Mouse (Mus musculus): ENCODE data around the gene Cdk2ap2.
"Not testable (repeated sequence)": the region's sequence is repeated elsewhere in the genome, so short reads cannot be mapped to it uniquely, and the experiment has no call there.

Gene Cdk2ap2

GRCm38 (mm10) chr19:4066877-4067276 lies 30.1 kb upstream of the Cdk2ap2 start:
- no peak for DNase-seq (ENCODE audit: low spot score)

- not testable (repeated sequence) for DNase-seq (ENCODE audit: low spot score)
These were observed 28.7 kb upstream of the Cdk2ap2 start for GRCm38 (mm10) chr19:4068242-4068641.

DNA sequence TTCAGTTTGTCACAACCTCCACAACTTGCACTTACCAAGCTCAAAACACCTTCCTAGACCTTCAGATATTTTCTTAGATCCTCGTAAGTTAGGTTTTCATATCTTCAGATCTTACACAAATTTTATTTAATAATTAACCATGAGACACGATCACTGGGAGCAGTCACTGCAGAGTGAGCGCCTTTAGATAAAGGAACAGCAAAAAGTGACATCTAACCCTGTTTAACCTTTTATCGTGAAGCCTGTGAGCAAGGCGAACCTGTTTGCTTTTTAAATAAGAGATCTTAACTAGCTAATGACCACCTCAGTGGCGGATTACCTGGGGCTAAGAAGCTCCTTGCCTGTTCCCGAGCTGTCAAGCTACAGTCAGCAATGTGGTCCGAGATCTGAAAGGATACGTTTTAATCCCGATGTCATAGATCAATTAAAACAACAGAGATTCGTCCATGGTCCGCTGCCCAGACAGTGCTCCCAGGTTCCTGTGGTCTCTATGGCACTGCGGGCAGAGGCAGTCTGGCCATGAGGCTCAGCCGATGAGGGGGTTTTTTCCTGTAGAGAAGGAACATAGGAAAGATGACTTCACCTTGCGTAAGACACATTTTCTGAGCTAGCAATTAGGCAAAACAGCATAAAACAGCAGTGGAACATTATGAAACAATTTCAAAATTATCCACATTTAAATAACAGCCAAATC lies 28.1 kb upstream of the Cdk2ap2 start:
- DNase-seq (ENCODE audit: low spot score) = no peak

GRCm38 (mm10) chr19:4070311-4070710 lies 26.7 kb upstream of the Cdk2ap2 start:
- DNase-seq (ENCODE audit: low spot score) = no peak

DNA sequence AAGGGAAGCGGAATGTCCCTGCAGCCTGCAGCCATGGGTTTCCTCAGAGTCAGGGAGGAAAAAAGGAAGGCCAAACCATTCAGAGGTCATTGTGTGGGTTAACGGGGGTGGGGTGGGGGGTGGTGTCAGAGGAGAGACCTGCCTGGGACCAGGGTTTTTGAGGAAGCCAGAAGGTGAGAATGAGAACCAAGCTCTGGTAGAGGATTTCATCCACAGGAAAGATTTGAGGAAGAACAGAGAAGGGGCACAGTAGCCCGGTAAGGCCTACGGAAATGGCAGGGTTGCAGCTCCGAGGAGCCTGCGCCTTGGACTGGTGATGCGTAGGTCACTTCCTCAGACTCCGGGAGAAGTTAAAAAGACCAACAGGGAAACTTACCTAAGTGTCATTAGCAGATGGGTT lies 26.2 kb upstream of the Cdk2ap2 start:
- no peak for DNase-seq (ENCODE audit: low spot score)

DNA sequence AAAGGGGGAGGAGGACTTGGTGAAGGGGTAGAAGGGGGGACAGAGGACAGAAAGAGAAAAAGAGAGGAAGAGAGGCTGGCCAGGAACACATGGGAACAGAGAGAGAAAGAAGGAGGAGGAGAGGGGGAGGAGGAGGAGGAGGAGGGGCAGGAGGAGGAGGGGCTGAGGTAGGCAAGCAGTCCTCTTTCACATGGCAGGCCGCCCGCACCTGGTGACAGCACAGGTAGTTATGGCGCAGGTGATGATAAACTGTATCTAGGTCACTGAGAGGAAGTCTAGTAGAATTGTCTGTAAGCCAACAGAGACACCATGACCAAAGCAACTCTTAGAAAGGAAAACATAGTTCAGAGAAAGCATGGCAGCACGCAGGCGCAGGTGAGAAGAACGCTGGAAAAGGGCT lies 25.6 kb upstream of the Cdk2ap2 start:
- DNase-seq (ENCODE audit: low spot score) = no peak

DNA sequence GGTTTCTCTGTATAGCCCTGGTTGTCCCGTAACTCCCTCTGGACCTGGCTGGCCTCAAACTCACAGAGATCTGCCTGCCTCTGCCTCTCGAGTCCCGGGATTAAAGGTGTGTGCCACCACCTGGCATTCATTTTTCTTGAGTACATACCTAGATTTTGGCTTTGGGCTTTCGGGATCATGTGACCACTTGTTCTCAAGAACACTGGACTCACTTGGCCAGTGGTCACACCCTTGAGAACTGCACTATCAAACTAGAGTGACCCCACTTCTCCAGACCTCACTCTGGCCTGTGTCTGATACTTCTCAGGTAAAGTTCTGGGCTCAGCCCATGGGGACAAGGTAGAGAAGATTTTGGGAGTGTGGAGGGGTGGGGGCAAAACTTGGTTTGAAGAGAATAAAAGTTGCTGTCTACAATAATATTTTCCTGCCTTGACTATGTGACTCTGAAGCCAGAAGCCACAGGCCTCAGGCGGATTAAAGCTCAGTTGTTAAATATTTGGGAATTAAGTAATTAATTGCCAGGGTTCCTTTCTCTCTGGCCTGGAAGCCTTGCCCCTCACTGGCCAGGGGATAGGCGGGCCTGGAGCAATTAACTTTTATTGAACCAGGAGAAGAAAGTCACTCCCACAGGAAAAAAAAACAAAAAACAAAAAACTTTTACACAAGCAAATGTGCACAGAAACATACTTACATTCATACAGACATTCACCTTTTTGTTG lies 24.1 kb upstream of the Cdk2ap2 start:
- DNase-seq (ENCODE audit: low spot score) = no peak

- no peak for DNase-seq (ENCODE audit: low spot score)
These were observed 21.5 kb upstream of the Cdk2ap2 start for GRCm38 (mm10) chr19:4075531-4075930.

DNA sequence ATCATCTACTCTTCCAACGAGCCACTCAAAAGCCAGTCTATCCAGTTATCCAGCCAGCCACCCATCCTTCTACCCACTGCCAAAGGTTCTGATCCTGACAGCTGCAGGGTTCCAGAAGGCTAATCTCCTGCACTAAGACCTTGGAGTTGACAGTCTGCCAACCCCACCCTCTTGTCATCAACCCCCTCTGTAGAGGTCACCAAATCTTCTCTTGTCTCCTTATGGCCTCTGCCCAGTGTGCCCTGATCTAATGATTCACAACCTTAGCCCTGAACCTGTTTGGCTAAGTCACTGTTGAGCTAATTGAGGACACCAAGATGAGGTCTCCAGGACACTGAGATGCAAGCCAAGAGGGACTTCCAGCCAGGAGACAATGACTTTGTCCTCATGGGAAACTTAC lies 17.4 kb upstream of the Cdk2ap2 start:
- no peak for DNase-seq (ENCODE audit: low spot score)

GRCm38 (mm10) chr19:4080511-4081009 lies 16.4 kb upstream of the Cdk2ap2 start:
- DNase-seq (ENCODE audit: low spot score) = no peak

DNA sequence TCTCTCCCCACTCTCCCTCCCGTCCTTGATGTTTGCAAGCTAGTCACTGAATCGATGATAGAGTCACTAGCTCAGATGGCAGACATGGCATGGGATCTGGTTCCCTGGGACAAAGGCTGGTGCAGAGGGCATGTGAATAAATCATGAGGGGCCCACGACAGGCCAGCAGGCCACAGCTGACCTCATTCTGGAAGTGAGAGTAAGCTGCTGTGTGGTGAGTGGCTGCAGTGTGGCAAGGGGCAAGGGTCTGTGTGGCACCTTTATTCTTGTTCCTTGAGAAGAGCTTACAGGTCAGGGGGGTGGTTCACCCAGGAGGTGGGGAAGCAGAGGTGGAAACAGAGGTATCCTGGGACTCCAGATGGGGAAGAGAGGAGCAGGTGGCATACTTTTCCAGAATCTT lies 15.6 kb upstream of the Cdk2ap2 start, which contains the start of gene Cabp2:
Gene Cabp2, plus strand, starts transcription at position 185 of the 400 bp plus-strand sequence.
- no peak for DNase-seq (ENCODE audit: low spot score)

GRCm38 (mm10) chr19:4082219-4082965 lies 14.6 kb upstream of the Cdk2ap2 start:
- no peak for DNase-seq (ENCODE audit: low spot score)

DNA sequence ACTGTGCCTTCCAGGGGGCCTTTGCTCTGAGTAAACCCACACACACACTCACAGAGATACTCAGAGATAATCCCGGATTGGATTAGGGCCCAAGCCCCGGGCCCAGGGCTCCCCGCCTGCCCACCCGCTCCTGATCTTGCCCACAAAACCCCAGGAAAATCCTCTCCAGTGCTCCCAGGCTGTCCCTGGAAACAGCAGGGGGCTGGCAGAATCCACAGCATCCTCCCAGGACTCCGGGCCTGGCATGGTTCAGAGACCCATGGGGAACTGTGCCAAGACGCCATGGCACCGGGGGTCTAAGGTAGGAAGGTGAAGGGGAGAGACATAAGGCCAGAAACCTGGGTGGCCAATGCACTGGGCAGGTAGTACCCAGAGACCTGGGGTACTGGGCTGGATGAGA lies 13.7 kb upstream of the Cdk2ap2 start:
- no peak for DNase-seq (ENCODE audit: low spot score)

DNA sequence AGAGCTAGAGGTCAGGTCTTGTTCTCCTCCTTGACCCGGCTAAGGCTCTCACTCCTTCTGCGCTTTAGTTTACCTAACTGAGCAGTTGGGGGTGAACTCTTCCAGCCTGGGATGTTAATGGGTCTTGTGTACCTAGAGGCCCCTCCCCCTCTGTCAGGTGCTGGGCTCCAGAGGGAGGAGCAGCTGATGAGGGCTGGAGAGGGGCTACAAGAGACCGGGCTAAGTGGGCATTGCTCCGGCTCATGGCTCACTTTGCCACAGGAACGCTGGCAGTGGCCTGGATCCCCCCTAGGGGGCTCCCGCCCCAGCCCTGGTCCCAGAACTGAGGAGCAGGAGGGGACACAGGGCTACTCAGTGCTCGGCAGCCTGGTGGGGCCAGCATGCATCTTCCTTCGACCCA lies 13.2 kb upstream of the Cdk2ap2 start:
- DNase-seq (ENCODE audit: low spot score) = no peak

DNA sequence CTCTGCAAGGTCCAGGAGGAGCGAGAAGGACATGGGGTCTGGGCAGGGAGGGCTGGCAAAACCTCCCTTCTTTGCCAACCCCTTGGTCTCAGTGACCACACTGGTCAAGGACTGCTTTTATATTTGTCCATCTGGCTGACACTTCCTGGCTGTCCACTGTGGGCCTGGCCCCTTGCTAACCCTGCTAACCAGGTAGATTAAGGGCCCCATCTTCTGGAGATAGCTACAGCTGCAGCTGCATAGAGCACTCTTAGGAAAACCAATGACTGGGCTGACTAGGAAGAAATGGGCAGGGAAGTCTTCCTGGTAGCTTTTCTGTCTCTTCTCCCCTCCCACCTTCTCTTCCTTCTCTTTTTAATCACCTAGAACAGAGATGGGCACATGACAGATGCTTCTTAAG lies 12.0 kb upstream of the Cdk2ap2 start:
- DNase-seq (ENCODE audit: low spot score) = no peak

- no peak for DNase-seq (ENCODE audit: low spot score)
These were observed 10.8 kb upstream of the Cdk2ap2 start for GRCm38 (mm10) chr19:4086156-4086555.

DNA sequence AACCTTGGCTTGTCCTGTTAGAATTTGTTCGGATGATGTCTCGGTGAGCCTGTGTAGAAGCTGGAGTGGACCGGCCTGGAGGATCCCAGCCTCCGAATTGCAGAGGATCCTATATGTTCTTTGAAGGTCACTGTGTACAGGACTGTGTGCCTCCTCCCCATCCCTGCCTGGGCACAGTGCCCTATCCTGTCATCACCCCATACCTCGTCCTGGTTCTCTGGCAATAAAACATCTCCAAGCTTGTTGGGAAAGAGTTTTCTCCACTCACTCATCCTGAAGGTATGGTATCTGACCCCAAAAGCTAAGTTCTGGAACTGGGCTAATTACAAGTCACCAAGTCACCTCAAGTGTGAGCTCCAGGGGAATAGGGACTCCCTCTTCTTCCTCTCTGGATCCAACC lies 9.9 kb upstream of the Cdk2ap2 start:
- DNase-seq (ENCODE audit: low spot score) = no peak

- no peak for DNase-seq (ENCODE audit: low spot score)
These were observed 8.8 kb upstream of the Cdk2ap2 start for GRCm38 (mm10) chr19:4088146-4088545.

DNA sequence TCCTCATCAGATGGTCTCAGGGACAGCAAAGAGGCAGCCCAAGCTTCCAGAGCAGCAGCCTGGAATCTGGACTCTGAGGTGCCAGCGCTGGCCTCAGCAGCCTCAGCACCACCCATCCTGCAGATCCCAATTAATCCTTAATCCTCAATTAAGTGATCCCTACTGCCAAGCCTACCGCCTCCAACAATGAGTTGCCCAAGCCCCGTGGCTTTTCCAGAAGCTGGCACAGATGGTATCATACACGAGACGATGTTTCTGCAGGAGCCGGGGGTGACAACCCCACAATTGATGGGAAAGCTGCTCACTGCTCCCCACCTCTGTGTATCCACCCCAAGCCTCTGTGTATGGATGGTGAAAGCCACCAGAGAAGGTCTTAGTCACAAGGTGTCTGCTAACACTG lies 7.9 kb upstream of the Cdk2ap2 start:
- DNase-seq (ENCODE audit: low spot score) = no peak

- DNase-seq (ENCODE audit: low spot score) = no peak
These were observed 6.5 kb upstream of the Cdk2ap2 start for GRCm38 (mm10) chr19:4090446-4090845.

GRCm38 (mm10) chr19:4091383-4091782 lies 5.6 kb upstream of the Cdk2ap2 start:
- no peak for DNase-seq (ENCODE audit: low spot score)

GRCm38 (mm10) chr19:4092750-4093149 lies 4.2 kb upstream of the Cdk2ap2 start:
- DNase-seq (ENCODE audit: low spot score) = no peak

DNA sequence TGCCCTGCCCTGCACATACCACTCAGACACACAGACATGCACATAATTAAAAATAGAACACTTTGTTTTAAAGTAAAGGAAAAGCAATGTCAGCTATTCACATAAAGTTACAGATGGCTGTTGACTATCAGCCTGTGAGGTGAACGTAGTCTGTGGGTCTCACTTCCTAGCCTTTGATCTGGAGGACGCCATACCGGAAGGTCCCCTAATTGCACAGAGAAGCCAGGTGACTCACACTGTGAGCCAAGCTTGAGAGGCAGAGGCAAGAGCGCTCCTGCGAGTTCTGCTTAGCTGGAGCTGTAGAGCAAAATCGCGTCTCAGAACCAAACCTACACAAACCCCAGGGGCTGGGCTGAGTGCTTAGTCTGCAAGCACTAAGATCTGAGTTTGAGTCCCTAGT lies 3.2 kb upstream of the Cdk2ap2 start:
- DNase-seq (ENCODE audit: low spot score) = no peak

Measured in c-Kit-positive CD71-positive TER-119-positive erythroid progenitor cells, embryonic 14.5 days (primary cell).